Mouse (Mus musculus) stomach, postnatal 0 days (tissue): ENCODE measurements at regions not wholly inside any gene's neighbourhood (a gene's known extent, or its start where the extent isn't known, plus 50 kb on each side); places are given as distances from the start of the nearest gene placed in this dataset.

Experiments
- CTCF ChIP-seq: IDR thresholded peaks from 2 replicates; pipeline ENCODE4 v1.5.1; 2016; ENCODE audit warnings: antibody characterized with exemption, low read depth, mild to moderate bottlenecking, moderate library complexity
- EP300 ChIP-seq: optimal IDR thresholded peaks from 2 replicates; pipeline ENCODE3; 2016; ENCODE audit warnings: antibody characterized with exemption

- TF ChIP-seq EP300 (no peak), CTCF (no peak)
Observed at GRCm38 (mm10) chr17:45292883-45293282, 140.7 kb downstream of the Cdc5l start.
